Mouse (Mus musculus) lung, adult 2 months (tissue): ENCODE data around the gene P4hb.

Experiments
- CTCF ChIP-seq: fragments of 200-500 bp; IDR thresholded peaks from 2 replicates; pipeline ENCODE4 v1.5.1; 2011; ENCODE audit warnings: mild to moderate bottlenecking, low read length, control low read depth; ENCODE audit not compliant: insufficient read depth
- POLR2A ChIP-seq: fragments of 200-500 bp; IDR thresholded peaks from 2 replicates; pipeline ENCODE4 v1.6.1; 2011; ENCODE audit warnings: low read depth, mild to moderate bottlenecking, control low read depth, low read length, borderline replicate concordance; ENCODE audit errors: extremely low read depth

DNA sequence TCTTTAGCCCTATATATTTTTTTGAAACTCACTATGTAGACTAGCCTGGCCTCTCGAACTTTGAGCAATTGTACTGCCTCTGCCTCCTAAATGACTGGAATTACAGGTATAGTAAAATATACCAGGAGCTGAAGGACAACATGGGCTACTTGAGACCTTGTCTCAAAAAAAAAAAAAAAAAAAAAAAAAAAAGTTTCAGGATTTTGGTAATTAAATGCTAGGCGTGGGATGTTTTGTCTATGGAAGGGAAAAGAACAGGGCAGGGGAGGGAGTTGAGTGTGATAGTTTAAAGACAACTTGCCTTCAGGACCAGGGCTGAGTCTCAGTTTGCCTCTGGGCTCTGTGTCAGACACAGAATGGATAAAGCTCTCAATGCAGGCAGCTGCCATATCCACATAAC, 2.0 kb upstream of the P4hb start:
- no peak for TF ChIP-seq CTCF
- TF ChIP-seq POLR2A: no peak
